Mouse (Mus musculus): ENCODE measurements around the gene Rrm2. TPM values are rescaled to one million over a fixed set of nuclear protein-coding genes. Genes with fewer than 3 reads are reported as not detected.

Rrm2 gene
- polyA plus RNA-seq, 1 experiment from 2014 or later, result 172 TPM

- WGBS, result 1% methylated on average over 27 of the region's 27 CpGs
- H3K4me1 ChIP-seq, result peaks cover 23% of the 10 kb centered on the region
- H3K9ac ChIP-seq, result peak overlapping the region; percentile 43; the same call in 1 of the 2 replicates
- ATAC-seq (ENCODE audit: insufficient read depth, low FRiP score, low read depth), result peak; percentile 61; the same call in 1 of the 2 replicates
- H3K36me3 ChIP-seq, result no peaks in the 10 kb centered on the region
- peak overlapping the region; percentile 86 for H3K4me2 ChIP-seq
- no peaks in the 10 kb centered on the region for H3K9me3 ChIP-seq
- H3K4me3 ChIP-seq (replicated peaks), result peak overlapping the region; percentile 86
- H3K27me3 ChIP-seq (replicated peaks), result no peaks in the 10 kb centered on the region
- H3K27ac ChIP-seq, result peak overlapping the region; percentile 41; the same call in 1 of the 2 replicates
Observed at GRCm38 (mm10) chr12:24706764-24707479, 1.1 kb upstream of the Rrm2 start.

- peak overlapping the region; percentile 43 for H3K9ac ChIP-seq
- 0% methylated on average over 9 of the region's 9 CpGs for WGBS
- H3K36me3 ChIP-seq, result peaks cover 2% of the 10 kb centered on the region; the same call in 1 of the 2 replicates
- no peaks in the 10 kb centered on the region for H3K27me3 ChIP-seq (replicated peaks)
- no peak for ATAC-seq (ENCODE audit: insufficient read depth, low FRiP score, low read depth)
- peaks cover 23% of the 10 kb centered on the region for H3K4me1 ChIP-seq
- H3K9me3 ChIP-seq, result no peaks in the 10 kb centered on the region
- H3K27ac ChIP-seq, result peak overlapping the region; percentile 41; the same call in 1 of the 2 replicates
- H3K4me2 ChIP-seq, result peak overlapping the region; percentile 86
- peak overlapping the region; percentile 86 for H3K4me3 ChIP-seq (replicated peaks)
Observed at GRCm38 (mm10) chr12:24707480-24707802, 600 bp upstream of the Rrm2 start.

DNA sequence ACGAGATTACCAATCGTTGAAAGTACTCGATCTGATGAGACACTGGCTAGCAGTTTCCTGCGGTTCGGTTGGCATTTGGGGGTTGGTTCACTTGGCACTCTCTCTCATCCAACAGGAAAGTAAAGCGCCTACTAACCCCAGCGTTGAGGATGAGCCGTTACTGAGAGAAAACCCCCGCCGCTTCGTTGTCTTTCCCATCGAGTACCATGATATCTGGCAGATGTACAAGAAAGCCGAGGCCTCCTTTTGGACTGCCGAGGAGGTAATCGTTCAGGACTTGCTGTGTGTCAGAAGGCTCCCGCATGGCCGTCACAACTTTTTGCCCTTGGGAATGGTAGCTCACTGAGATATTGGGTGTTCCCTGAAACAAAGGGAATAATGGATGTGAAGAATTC lies 780 bp downstream of the Rrm2 start:
- H3K27ac ChIP-seq, result peak overlapping the region; percentile 79
- H3K9ac ChIP-seq, result peak overlapping the region; percentile 75; the same call in 1 of the 2 replicates
- peaks cover 5% of the 10 kb centered on the region; the same call in 1 of the 2 replicates for H3K36me3 ChIP-seq
- peaks cover 26% of the 10 kb centered on the region for H3K4me1 ChIP-seq
- H3K4me3 ChIP-seq (replicated peaks), result peak overlapping the region; percentile 86
- WGBS, result under 1% methylated on average over 17 of the region's 17 CpGs
- ATAC-seq (ENCODE audit: insufficient read depth, low FRiP score, low read depth), result no peak
- no peaks in the 10 kb centered on the region for H3K9me3 ChIP-seq
- peak overlapping the region; percentile 86 for H3K4me2 ChIP-seq
- no peaks in the 10 kb centered on the region for H3K27me3 ChIP-seq (replicated peaks)

- ATAC-seq (ENCODE audit: insufficient read depth, low FRiP score, low read depth), result no peak
- Histone ChIP-seq H3K4me3 (replicated peaks) (peak overlapping the region; percentile 86), H3K27me3 (replicated peaks) (no peaks in the 10 kb centered on the region), H3K9ac (peak overlapping the region; percentile 75; the same call in 1 of the 2 replicates), H3K4me1 (peaks cover 26% of the 10 kb centered on the region), H3K4me2 (peak overlapping the region; percentile 86), H3K36me3 (peaks cover 9% of the 10 kb centered on the region; the same call in 1 of the 2 replicates), H3K27ac (0 out of 2 replicates have a peak overlapping the region, but pooled peaks have one; percentile 79), H3K9me3 (no peaks in the 10 kb centered on the region)
- WGBS, result 17% methylated on average over 6 of the region's 6 CpGs
Observed at GRCm38 (mm10) chr12:24709409-24709808, 1.4 kb downstream of the Rrm2 start.

DNA sequence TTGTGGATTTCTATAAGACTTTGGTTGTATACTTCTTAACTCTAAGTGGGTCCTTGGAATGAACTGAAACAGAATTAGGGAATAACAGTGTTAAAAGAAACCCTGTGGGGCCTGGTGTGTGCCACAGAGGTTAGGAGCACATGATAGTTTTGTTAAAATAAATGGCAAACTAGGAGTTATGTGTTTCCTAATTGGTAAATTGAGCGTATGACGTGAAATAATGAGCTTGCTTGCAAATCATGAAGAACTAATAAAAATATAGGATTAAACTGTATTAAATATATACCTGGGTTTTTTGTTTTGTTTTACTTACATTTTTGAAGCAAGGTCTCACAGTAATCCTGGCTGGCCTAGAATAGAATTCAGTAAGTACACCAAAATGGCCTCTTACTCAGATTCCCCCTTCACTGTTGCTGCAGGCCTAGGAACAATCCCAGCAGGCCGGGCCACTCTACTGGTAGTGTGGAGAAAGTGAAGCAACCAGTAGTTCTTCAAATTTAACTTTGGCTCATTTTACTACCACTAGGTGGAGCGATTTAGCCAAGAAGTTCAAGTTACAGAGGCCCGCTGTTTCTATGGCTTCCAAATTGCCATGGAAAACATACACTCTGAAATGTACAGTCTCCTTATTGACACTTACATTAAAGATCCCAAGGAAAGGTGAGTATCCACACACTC lies 1.9 kb downstream of the Rrm2 start:
- Histone ChIP-seq H3K27me3 (replicated peaks) (no peaks in the 10 kb centered on the region), H3K9ac (no peak overlapping the region), H3K4me2 (peak overlapping the region; percentile 86), H3K36me3 (peaks cover 15% of the 10 kb centered on the region; the same call in 1 of the 2 replicates), H3K4me3 (replicated peaks) (peak overlapping the region; percentile 86; the same call in 1 of the 2 replicates), H3K9me3 (no peaks in the 10 kb centered on the region), H3K4me1 (peaks cover 26% of the 10 kb centered on the region), H3K27ac (0 out of 2 replicates have a peak overlapping the region, but pooled peaks have one; percentile 33)
- ATAC-seq (ENCODE audit: insufficient read depth, low FRiP score, low read depth), result no peak
- 32% methylated on average over 5 of the region's 5 CpGs for WGBS

- Histone ChIP-seq H3K36me3 (peaks cover 15% of the 10 kb centered on the region; the same call in 1 of the 2 replicates), H3K9ac (no peak overlapping the region), H3K4me2 (peak overlapping the region; percentile 86; the same call in 1 of the 2 replicates), H3K4me3 (replicated peaks) (peak overlapping the region; percentile 10; the same call in 1 of the 2 replicates), H3K4me1 (peaks cover 26% of the 10 kb centered on the region), H3K9me3 (no peaks in the 10 kb centered on the region), H3K27ac (peak overlapping the region; percentile 33; the same call in 1 of the 2 replicates), H3K27me3 (replicated peaks) (no peaks in the 10 kb centered on the region)
- WGBS, result 54% methylated on average over 5 of the region's 5 CpGs
- no peak for ATAC-seq (ENCODE audit: insufficient read depth, low FRiP score, low read depth)
Observed at GRCm38 (mm10) chr12:24710672-24711071, 2.6 kb downstream of the Rrm2 start.

DNA sequence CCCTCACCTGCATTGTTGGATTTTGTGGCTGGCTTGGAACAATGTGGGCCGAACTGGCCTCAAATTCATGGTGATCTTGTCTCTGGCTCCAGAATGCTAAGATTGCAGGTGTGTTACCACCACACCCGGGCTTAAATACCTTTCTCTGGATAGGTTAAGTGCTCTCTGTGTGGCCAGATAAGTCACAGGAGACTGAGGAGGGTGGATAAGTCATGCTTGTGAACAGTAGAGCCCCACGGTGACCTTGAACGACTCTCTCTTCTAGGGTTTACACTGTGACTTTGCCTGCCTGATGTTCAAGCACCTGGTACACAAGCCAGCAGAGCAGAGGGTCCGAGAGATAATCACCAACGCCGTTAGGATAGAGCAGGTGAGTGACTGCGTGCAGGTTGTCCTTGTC lies 4.4 kb downstream of the Rrm2 start:
- H3K36me3 ChIP-seq, result peaks cover 15% of the 10 kb centered on the region; the same call in 1 of the 2 replicates
- no peak overlapping the region for H3K4me2 ChIP-seq
- H3K9ac ChIP-seq, result no peak overlapping the region

GRCm38 (mm10) chr12:24714579-24715255 lies 6.7 kb downstream of the Rrm2 start:
- Histone ChIP-seq H3K4me3 (replicated peaks) (no peak overlapping the region), H3K27me3 (replicated peaks) (no peaks in the 10 kb centered on the region), H3K36me3 (peaks cover 15% of the 10 kb centered on the region; the same call in 1 of the 2 replicates), H3K4me1 (peaks cover 7% of the 10 kb centered on the region), H3K27ac (0 out of 2 replicates have a peak overlapping the region, but pooled peaks have one; percentile 0), H3K9me3 (no peaks in the 10 kb centered on the region), H3K4me2 (no peak overlapping the region), H3K9ac (no peak overlapping the region)
- 75% methylated on average over 5 of the region's 5 CpGs for WGBS
- ATAC-seq (ENCODE audit: insufficient read depth, low FRiP score, low read depth), result no peak

More for the DNA sequence above, 4.4 kb downstream of the Rrm2 start:
- 78% methylated on average over 8 of the region's 8 CpGs for WGBS
- H3K4me3 ChIP-seq (replicated peaks), result no peak overlapping the region
- H3K27me3 ChIP-seq (replicated peaks), result no peaks in the 10 kb centered on the region
- H3K27ac ChIP-seq, result no peak overlapping the region
- peaks cover 15% of the 10 kb centered on the region for H3K4me1 ChIP-seq
- no peak for ATAC-seq (ENCODE audit: insufficient read depth, low FRiP score, low read depth)
- no peaks in the 10 kb centered on the region for H3K9me3 ChIP-seq

DNA sequence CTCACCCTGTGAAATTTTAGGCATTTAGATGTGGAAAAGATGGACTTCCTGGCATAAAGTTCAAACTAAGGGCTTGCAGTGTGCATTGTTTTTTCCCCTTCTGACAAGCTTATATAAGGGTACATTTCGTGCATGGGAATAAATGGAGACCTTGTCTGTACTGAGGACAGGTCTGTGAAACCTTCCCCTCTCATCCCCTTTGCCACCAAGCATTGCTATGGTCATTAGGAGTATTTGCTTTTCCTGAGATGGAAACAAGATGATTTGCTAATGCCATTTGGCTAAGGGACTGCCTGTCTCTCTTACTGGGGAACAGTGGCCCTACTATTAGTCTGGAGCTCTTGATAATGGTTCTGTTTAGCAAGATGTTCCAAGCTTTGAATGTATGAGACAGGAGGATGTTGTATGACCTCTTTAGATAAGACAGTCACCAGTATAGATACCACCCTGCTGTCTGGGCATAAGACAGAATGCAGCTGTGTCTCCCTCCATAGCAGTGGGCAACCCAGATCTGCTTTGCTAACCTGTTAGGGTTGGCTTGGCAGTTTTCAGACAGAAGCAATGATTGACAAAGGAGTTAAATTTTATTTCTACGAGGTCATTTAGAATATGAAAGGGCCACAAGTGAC lies 7.3 kb downstream of the Rrm2 start:
- H3K36me3 ChIP-seq, result peaks cover 15% of the 10 kb centered on the region; the same call in 1 of the 2 replicates
- H3K4me2 ChIP-seq, result no peak overlapping the region
- H3K4me1 ChIP-seq, result peaks cover 6% of the 10 kb centered on the region
- no peak overlapping the region for H3K4me3 ChIP-seq (replicated peaks)
- no peak overlapping the region for H3K9ac ChIP-seq
- ATAC-seq (ENCODE audit: insufficient read depth, low FRiP score, low read depth), result peak; percentile 70
- WGBS, result 60% methylated on average over 2 of the region's 2 CpGs
- no peaks in the 10 kb centered on the region for H3K9me3 ChIP-seq
- 0 out of 2 replicates have a peak overlapping the region, but pooled peaks have one; percentile 0 for H3K27ac ChIP-seq
- no peaks in the 10 kb centered on the region for H3K27me3 ChIP-seq (replicated peaks)

GRCm38 (mm10) chr12:24716721-24717301 lies 8.8 kb downstream of the Rrm2 start:
- Histone ChIP-seq H3K4me3 (replicated peaks) (no peak overlapping the region), H3K27me3 (replicated peaks) (no peaks in the 10 kb centered on the region), H3K9me3 (no peaks in the 10 kb centered on the region), H3K27ac (no peak overlapping the region), H3K4me1 (0 out of 2 replicates have a peak, but pooled peaks cover 3% of the 10 kb centered on the region), H3K36me3 (peaks cover 15% of the 10 kb centered on the region; the same call in 1 of the 2 replicates), H3K9ac (no peak overlapping the region), H3K4me2 (no peak overlapping the region)
- WGBS, result 52% methylated on average over 4 of the region's 4 CpGs
- peak; percentile 23; the same call in 1 of the 2 replicates for ATAC-seq (ENCODE audit: insufficient read depth, low FRiP score, low read depth)

GRCm38 (mm10) chr12:24723434-24723833 lies 15.4 kb downstream of the Rrm2 start:
- H3K36me3 ChIP-seq, result no peaks in the 10 kb centered on the region
- peak overlapping the region; percentile 86 for H3K27ac ChIP-seq
- H3K4me1 ChIP-seq, result peaks cover 13% of the 10 kb centered on the region
- H3K9ac ChIP-seq, result no peak overlapping the region
- no peak overlapping the region for H3K4me2 ChIP-seq
- H3K4me3 ChIP-seq (replicated peaks), result no peak overlapping the region
- H3K27me3 ChIP-seq (replicated peaks), result no peaks in the 10 kb centered on the region
- no peaks in the 10 kb centered on the region for H3K9me3 ChIP-seq
- ATAC-seq (ENCODE audit: insufficient read depth, low FRiP score, low read depth), result no peak
- WGBS, result 23% methylated on average over 2 of the region's 2 CpGs
